Mouse (Mus musculus) small intestine, adult 2 months (tissue): ENCODE measurements around the gene Fmn2. TPM values are rescaled to one million over a fixed set of nuclear protein-coding genes. Genes with fewer than 3 reads are reported as not detected.

Source experiments
- H3K27ac ChIP-seq: fragments of 200-500 bp; 2 replicates; pipeline ENCODE4 v1.5.1; 2012; ENCODE audit warnings: low read depth, low read length, control low read depth, inconsistent platforms; ENCODE audit not compliant: insufficient read depth
- H3K27me3 ChIP-seq: fragments of 200-500 bp; 2 replicates; pipeline ENCODE4 v1.6.1; 2012; ENCODE audit warnings: mild to moderate bottlenecking, moderate library complexity, low read length, inconsistent platforms; ENCODE audit not compliant: control insufficient read depth, insufficient read depth
- H3K36me3 ChIP-seq: fragments of 200-500 bp; 2 replicates; pipeline ENCODE4 v1.6.1; 2012; ENCODE audit warnings: mild to moderate bottlenecking, low read length, control low read depth, inconsistent platforms; ENCODE audit not compliant: control insufficient read depth, insufficient read depth
- H3K4me1 ChIP-seq: fragments of 200-500 bp; 2 replicates; pipeline ENCODE4 v1.6.1; 2012; ENCODE audit warnings: low read length, inconsistent platforms, mixed read lengths; ENCODE audit not compliant: control insufficient read depth, insufficient read depth, insufficient read length
- H3K4me3 ChIP-seq: fragments of 200-500 bp; 2 replicates; pipeline ENCODE4 v1.5.1; 2012; ENCODE audit warnings: low read depth, mild to moderate bottlenecking, control low read depth, inconsistent platforms, low read length, moderate library complexity
- CTCF ChIP-seq: fragments of 200-500 bp; IDR thresholded peaks from 2 replicates; pipeline ENCODE4 v1.5.1; 2012; ENCODE audit warnings: low read depth, mild to moderate bottlenecking, control low read depth, inconsistent platforms, low read length, moderate library complexity, mixed read lengths; ENCODE audit not compliant: insufficient replicate concordance, insufficient read length; ENCODE audit errors: extremely low read depth
- POLR2A ChIP-seq: fragments of 200-500 bp; IDR thresholded peaks from 2 replicates; pipeline ENCODE4 v1.6.1; 2012; ENCODE audit warnings: low read depth, mild to moderate bottlenecking, control low read depth, inconsistent platforms, low read length, moderate library complexity
- WGBS: fragments of 180-500 bp; shearing (Covaris S2); methylation state at CpG from one replicate; pipeline ENCODE4 v1.1.7; 2018; 5-methylcytosine and 5-hydroxymethylcytosine counted together
- polyA plus RNA-seq: library from polyadenylated mRNA; depleted of rRNA; stranded (reverse); fragments of >200 nt; gene quantifications from 2 replicates; pipeline ENCODE4 v1.2.3, GENCODE M21; 2012

Fmn2 gene
- polyA plus RNA-seq, 1 experiment = 0.11 TPM

- no peaks in the 10 kb centered on the region for H3K27me3 ChIP-seq
- no peak overlapping the region for H3K27ac ChIP-seq
- TF ChIP-seq CTCF (no peak), POLR2A (no peak)
- H3K36me3 ChIP-seq = no peaks in the 10 kb centered on the region
- no peaks in the 10 kb centered on the region for H3K4me1 ChIP-seq
- H3K4me3 ChIP-seq = no peak overlapping the region
- 85% methylated on average over 5 of the region's 5 CpGs for WGBS
These were observed 199.2 kb downstream of the Fmn2 start for GRCm38 (mm10) chr1:174700871-174701270.

- WGBS = 83% methylated on average over 5 of the region's 5 CpGs
- no peaks in the 10 kb centered on the region for H3K4me1 ChIP-seq
These were observed 200.2 kb downstream of the Fmn2 start for GRCm38 (mm10) chr1:174701835-174702234.

DNA sequence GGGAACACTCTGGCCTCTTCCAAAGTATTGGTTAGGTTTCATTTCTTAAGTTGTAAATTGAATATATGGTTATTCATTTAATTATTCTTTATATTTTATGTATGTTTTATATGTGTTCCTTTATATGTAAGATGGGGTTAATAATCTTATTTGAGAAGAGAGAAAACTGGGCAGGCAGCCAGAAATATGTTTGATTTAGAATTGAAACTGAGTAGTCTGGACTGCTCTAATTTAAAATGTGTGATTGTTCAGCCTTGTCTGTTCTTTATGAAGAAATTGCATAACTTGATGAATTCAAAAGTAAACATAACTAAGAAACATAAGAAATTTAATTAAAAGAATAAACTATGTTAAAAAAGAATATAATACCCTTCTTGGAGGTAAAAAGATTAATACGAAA lies 202.3 kb downstream of the Fmn2 start:
- Histone ChIP-seq H3K4me3 (no peak overlapping the region), H3K27me3 (no peaks in the 10 kb centered on the region), H3K36me3 (no peaks in the 10 kb centered on the region), H3K4me1 (no peaks in the 10 kb centered on the region), H3K27ac (no peak overlapping the region)
- 89% methylated on average over 1 of the region's 1 CpGs for WGBS
- TF ChIP-seq CTCF (no peak), POLR2A (no peak)

More at GRCm38 (mm10) chr1:174701835-174702234, 200.2 kb downstream of the Fmn2 start:
- Histone ChIP-seq H3K27me3 (no peaks in the 10 kb centered on the region), H3K4me3 (no peak overlapping the region), H3K27ac (no peak overlapping the region), H3K36me3 (no peaks in the 10 kb centered on the region)
- TF ChIP-seq CTCF (no peak), POLR2A (no peak)

DNA sequence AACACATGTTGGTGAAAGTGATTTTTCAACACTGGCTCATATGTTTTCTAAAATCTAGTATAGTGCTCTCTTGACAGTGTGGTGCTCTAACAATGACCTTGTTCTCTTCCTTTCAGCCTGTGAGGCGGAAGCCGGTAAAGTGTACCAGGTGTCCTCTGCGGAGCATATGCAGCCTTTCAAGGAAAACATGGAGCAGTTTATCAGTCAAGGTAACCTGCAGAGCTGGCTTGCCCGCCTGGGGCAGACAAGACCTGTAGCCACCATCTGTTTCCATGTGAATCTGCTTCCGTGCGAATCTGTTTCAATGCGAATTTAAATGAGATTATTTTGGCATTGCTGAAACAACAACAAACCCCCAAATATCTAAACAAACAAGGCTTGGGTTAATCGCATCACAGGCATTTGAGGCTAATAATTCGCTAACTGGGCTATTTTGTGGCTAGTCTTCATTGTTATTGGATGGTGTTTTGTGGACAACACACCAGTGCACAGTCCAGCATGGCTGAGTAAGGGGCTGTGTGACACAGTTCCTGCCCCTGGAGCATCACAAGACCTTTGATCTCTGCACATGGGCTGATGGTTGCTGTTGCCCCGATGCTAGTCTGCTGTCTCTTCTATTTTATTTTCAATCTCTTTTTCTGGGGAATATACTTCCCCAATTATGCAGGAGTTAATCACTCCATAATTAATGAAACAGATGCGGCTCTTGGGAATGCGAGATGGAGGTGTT lies 218.3 kb downstream of the Fmn2 start:
- Histone ChIP-seq H3K36me3 (no peaks in the 10 kb centered on the region), H3K4me1 (no peaks in the 10 kb centered on the region), H3K27me3 (no peaks in the 10 kb centered on the region), H3K4me3 (no peak overlapping the region), H3K27ac (no peak overlapping the region)
- 92% methylated on average over 12 of the region's 12 CpGs for WGBS
- TF ChIP-seq CTCF (no peak), POLR2A (no peak)

GRCm38 (mm10) chr1:174728771-174729170 lies 227.1 kb downstream of the Fmn2 start:
- TF ChIP-seq POLR2A = no peak
- no peak for TF ChIP-seq CTCF
- no peaks in the 10 kb centered on the region for H3K4me1 ChIP-seq
- H3K36me3 ChIP-seq = no peaks in the 10 kb centered on the region
- WGBS = 67% methylated on average over 3 of the region's 3 CpGs
- H3K27me3 ChIP-seq = no peaks in the 10 kb centered on the region
- no peak overlapping the region for H3K27ac ChIP-seq
- no peak overlapping the region for H3K4me3 ChIP-seq

- Histone ChIP-seq H3K4me3 (no peak overlapping the region), H3K27me3 (no peaks in the 10 kb centered on the region), H3K27ac (no peak overlapping the region), H3K36me3 (no peaks in the 10 kb centered on the region), H3K4me1 (no peaks in the 10 kb centered on the region)
- TF ChIP-seq POLR2A (no peak), CTCF (no peak)
- 56% methylated on average over 6 of the region's 6 CpGs for WGBS
These were observed 231.1 kb downstream of the Fmn2 start for GRCm38 (mm10) chr1:174732715-174733114.

DNA sequence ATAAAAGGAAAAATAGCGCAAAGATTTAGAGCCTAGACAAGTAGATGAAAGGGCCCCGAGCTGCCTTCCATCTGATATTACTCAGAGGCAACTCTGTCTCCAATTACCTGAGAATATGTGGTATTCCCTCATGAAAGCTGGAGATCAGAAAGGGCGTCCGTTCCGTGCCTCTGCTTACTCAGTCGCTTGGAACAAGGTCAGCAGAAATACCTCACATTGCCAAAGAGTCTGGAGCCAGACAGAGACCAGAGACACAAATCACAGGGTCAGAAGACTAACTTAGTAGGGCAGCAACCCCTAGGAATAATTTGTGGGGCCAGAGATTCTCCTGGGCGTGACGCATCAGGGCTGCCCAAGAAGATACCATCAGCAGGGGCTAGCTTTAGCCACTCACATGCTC lies 237.3 kb downstream of the Fmn2 start:
- H3K27ac ChIP-seq = no peak overlapping the region
- H3K4me3 ChIP-seq = no peak overlapping the region
- H3K27me3 ChIP-seq = no peaks in the 10 kb centered on the region
- H3K36me3 ChIP-seq = no peaks in the 10 kb centered on the region
- TF ChIP-seq POLR2A (no peak), CTCF (no peak)
- no peaks in the 10 kb centered on the region for H3K4me1 ChIP-seq
- 82% methylated on average over 8 of the region's 8 CpGs for WGBS
